In genomic region chr1:89703294-89703693, GRCm38 (mm10) we compare ENCODE assay signal across 11 mouse cellular contexts.
DNase-seq lines count a peak whose midpoint lies in the region; ATAC-seq and TF ChIP-seq lines count a peak whose summit lies in the region.
"Had no signal": no experiment of that assay in that cellular context is flagged by ENCODE, and none has a peak within 500 bp of the region (broad histone marks: within the 10 kb centered on the region; RNA-seq: fewer than 3 reads in every experiment).

No protein-coding gene starts in this region.

- no peak for TF ChIP-seq POLR2A in kidney, adult 2 months (IDR thresholded peaks at IDR 0.05; ENCODE audit: low read depth, low read length)

- no peak for TF ChIP-seq CTCF in kidney, adult 2 months (conservative IDR thresholded peaks at IDR 0.05; ENCODE audit: insufficient read depth, insufficient read length, low read depth, low read length)

- no peak overlapping the region for H3K4me3 ChIP-seq in kidney, embryonic 14.5 days (ENCODE audit: low read length)
- H3K4me3 ChIP-seq in kidney, adult 2 months (ENCODE audit: insufficient read depth, low read depth, low read length): no peak overlapping the region
- no peak overlapping the region for H3K4me3 ChIP-seq in hindbrain, embryonic 13.5 days
- H3K4me3 ChIP-seq: hindbrain, embryonic 15.5 days had no signal

- H3K9ac ChIP-seq in kidney, embryonic 14.5 days (ENCODE audit: low read depth, low read length): no peak overlapping the region
- H3K9ac ChIP-seq in hindbrain, embryonic 13.5 days: no peak overlapping the region; the same call in 1 of the 2 replicates
- H3K9ac ChIP-seq: hindbrain, embryonic 15.5 days; liver, postnatal 0 days had no signal

- ATAC-seq in kidney, embryonic 14.5 days (ENCODE audit: low FRiP score, low TSS enrichment): peak; percentile 71
- ATAC-seq in hindbrain, embryonic 13.5 days (ENCODE audit: low FRiP score): no peak
- ATAC-seq in erythroid progenitor cell, adult 5-6 weeks (replicated peaks; ENCODE audit: low FRiP score, poor library complexity, severe bottlenecking): no peak
- ATAC-seq: liver, postnatal 0 days had no signal

- H3K36me3 ChIP-seq in kidney, embryonic 14.5 days (ENCODE audit: control insufficient read depth, insufficient read depth, low read length): peaks cover 3% of the 10 kb centered on the region; the same call in 1 of the 2 replicates
- no peaks in the 10 kb centered on the region for H3K36me3 ChIP-seq in kidney, adult 2 months (ENCODE audit: control insufficient read depth, insufficient read depth, low read length)
- H3K36me3 ChIP-seq in hindbrain, embryonic 13.5 days: peaks cover 18% of the 10 kb centered on the region
- H3K36me3 ChIP-seq: hindbrain, embryonic 15.5 days had no signal

- H3K27ac ChIP-seq in kidney, embryonic 14.5 days (ENCODE audit: low read depth, low read length): no peak overlapping the region
- H3K27ac ChIP-seq in kidney, adult 2 months (ENCODE audit: insufficient read depth, low read depth, low read length): no peak overlapping the region
- H3K27ac ChIP-seq in hindbrain, embryonic 13.5 days: peak overlapping the region; percentile 40; the same call in 1 of the 2 replicates
- H3K27ac ChIP-seq: hindbrain, embryonic 15.5 days had no signal

- peaks cover 16% of the 10 kb centered on the region; the same call in 1 of the 2 replicates for H3K4me1 ChIP-seq in kidney, embryonic 14.5 days (ENCODE audit: control insufficient read depth, insufficient read depth, low read length)
- H3K4me1 ChIP-seq in kidney, adult 2 months (ENCODE audit: control insufficient read depth, insufficient read depth, low read length): peaks cover 2% of the 10 kb centered on the region; the same call in 1 of the 2 replicates
- peaks cover 81% of the 10 kb centered on the region for H3K4me1 ChIP-seq in hindbrain, embryonic 13.5 days (replicated peaks)

- no peaks in the 10 kb centered on the region for H3K27me3 ChIP-seq in kidney, embryonic 14.5 days (ENCODE audit: control insufficient read depth, insufficient read depth, low read length)
- H3K27me3 ChIP-seq in kidney, adult 2 months (replicated peaks; ENCODE audit: control insufficient read depth, insufficient read depth, low read length): no peaks in the 10 kb centered on the region
- H3K27me3 ChIP-seq in hindbrain, embryonic 13.5 days: peaks cover 48% of the 10 kb centered on the region
- H3K27me3 ChIP-seq: hindbrain, embryonic 15.5 days had no signal

- DNase-seq in kidney, adult 2 months: no peak
- peak; percentile 54 for DNase-seq in adrenal gland, postnatal 10 days
- DNase-seq in embryo, embryonic 10.5 days (ENCODE audit: low spot score): peak; percentile 71
- DNase-seq in frontal cortex, postnatal 10 days (ENCODE audit: low spot score in 2 of 2): no peak
- DNase-seq: cerebellum, postnatal 10 days; liver, postnatal 0 days; thymus, postnatal 4 days had no signal

- no peak overlapping the region for H3K4me2 ChIP-seq in kidney, embryonic 14.5 days (replicated peaks; ENCODE audit: low read depth, low read length)
- H3K4me2 ChIP-seq in hindbrain, embryonic 13.5 days: no peak overlapping the region
- H3K4me2 ChIP-seq: hindbrain, embryonic 15.5 days had no signal

- no peaks in the 10 kb centered on the region for H3K9me3 ChIP-seq in kidney, embryonic 14.5 days (ENCODE audit: control insufficient read depth, low read length)
- no peaks in the 10 kb centered on the region for H3K9me3 ChIP-seq in hindbrain, embryonic 13.5 days
- H3K9me3 ChIP-seq: hindbrain, embryonic 15.5 days had no signal

- 5% methylated on average over 13 of the region's 13 CpGs for WGBS in kidney, embryonic 14.5 days
- 42% methylated on average over 13 of the region's 13 CpGs for whole genome bisulfite sequencing in kidney, adult 2 months
- WGBS in hindbrain, embryonic 13.5 days: 10% methylated on average over 13 of the region's 13 CpGs

Comparison
In these comparisons a context has a peak if more than half of its experiments do, and no peak if none do; other contexts are left out.
1. DNase-seq: peak in adrenal gland, postnatal 10 days (single experiment) and embryo, embryonic 10.5 days (single experiment); none in kidney, adult 2 months (single experiment) and frontal cortex, postnatal 10 days (0 of 2).